Mouse (Mus musculus) splenic B cell, adult 2 months (primary cell): ENCODE measurements around the gene Relb.
A peak's percentile ranks its signal among the peaks of the same experiment; 100 is the strongest.

Experiments
- DNase-seq: peaks from one replicate; pipeline ENCODE4 v3.0.0-alpha.2; 2011; ENCODE audit warnings: low read depth, low spot score
- H3K27me3 ChIP-seq: 2 replicates; pipeline ENCODE4 v1.6.1; 2012; ENCODE audit warnings: mild to moderate bottlenecking, low read length, moderate library complexity, mixed read lengths; ENCODE audit not compliant: control insufficient read depth, poor library complexity, insufficient read depth, severe bottlenecking
- H3K36me3 ChIP-seq: 2 replicates; pipeline ENCODE4 v1.6.1; 2012; ENCODE audit warnings: mild to moderate bottlenecking, low read length, moderate library complexity, mixed read lengths; ENCODE audit not compliant: control insufficient read depth, poor library complexity, insufficient read depth, severe bottlenecking

Relb gene

GRCm38 (mm10) chr7:19629361-19629734 is at the start of gene Relb:
TSS of gene Relb (minus strand) at chr7:19629438.
- peak; percentile 96 for DNase-seq
- Histone ChIP-seq H3K36me3 (peaks cover 14% of the 10 kb centered on the region), H3K27me3 (no peaks in the 10 kb centered on the region)

- no peak for DNase-seq
- H3K27me3 ChIP-seq = no peaks in the 10 kb centered on the region
- no peaks in the 10 kb centered on the region for H3K36me3 ChIP-seq
Observed at GRCm38 (mm10) chr7:19678901-19679300, 49.7 kb upstream of the Relb start.

GRCm38 (mm10) chr7:19677872-19678271 is 48.6 kb upstream of the Relb start, which contains the start of gene Apoc2:
TSS of gene Apoc2 (minus strand) at chr7:19677941.
- Histone ChIP-seq H3K27me3 (no peaks in the 10 kb centered on the region), H3K36me3 (no peaks in the 10 kb centered on the region)
- no peak for DNase-seq

- Histone ChIP-seq H3K36me3 (no peaks in the 10 kb centered on the region), H3K27me3 (no peaks in the 10 kb centered on the region)
- DNase-seq = no peak
Observed at GRCm38 (mm10) chr7:19676662-19677061, 47.4 kb upstream of the Relb start.

- H3K27me3 ChIP-seq = no peaks in the 10 kb centered on the region
- no peak for DNase-seq
- H3K36me3 ChIP-seq = no peaks in the 10 kb centered on the region
Observed at GRCm38 (mm10) chr7:19675824-19676223, 46.6 kb upstream of the Relb start.

- DNase-seq = no peak
- Histone ChIP-seq H3K36me3 (no peaks in the 10 kb centered on the region), H3K27me3 (no peaks in the 10 kb centered on the region)
Observed at GRCm38 (mm10) chr7:19673083-19673699, 44.0 kb upstream of the Relb start.

GRCm38 (mm10) chr7:19671511-19671910 is 42.3 kb upstream of the Relb start:
- H3K36me3 ChIP-seq = no peaks in the 10 kb centered on the region
- no peaks in the 10 kb centered on the region for H3K27me3 ChIP-seq
- no peak for DNase-seq

GRCm38 (mm10) chr7:19668947-19669721 is 39.9 kb upstream of the Relb start:
- Histone ChIP-seq H3K27me3 (no peaks in the 10 kb centered on the region), H3K36me3 (no peaks in the 10 kb centered on the region)
- peak; percentile 96 for DNase-seq

- H3K27me3 ChIP-seq = no peaks in the 10 kb centered on the region
- no peaks in the 10 kb centered on the region for H3K36me3 ChIP-seq
- DNase-seq = peak; percentile 76
Observed at GRCm38 (mm10) chr7:19667434-19667833, 38.2 kb upstream of the Relb start.

GRCm38 (mm10) chr7:19666750-19667149 is 37.5 kb upstream of the Relb start:
- Histone ChIP-seq H3K36me3 (no peaks in the 10 kb centered on the region), H3K27me3 (no peaks in the 10 kb centered on the region)
- DNase-seq = peak; percentile 33

GRCm38 (mm10) chr7:19664955-19665841 is 36.0 kb upstream of the Relb start, which contains the start of gene Clptm1:
TSS of gene Clptm1 (minus strand) at chr7:19665033.
- H3K36me3 ChIP-seq = no peaks in the 10 kb centered on the region

GRCm38 (mm10) chr7:19664455-19664954 is 35.3 kb upstream of the Relb start:
- DNase-seq = no peak
- Histone ChIP-seq H3K27me3 (no peaks in the 10 kb centered on the region), H3K36me3 (no peaks in the 10 kb centered on the region)

More at GRCm38 (mm10) chr7:19664955-19665841, 36.0 kb upstream of the Relb start, which contains the start of gene Clptm1:
- DNase-seq = peak; percentile 98
- H3K27me3 ChIP-seq = no peaks in the 10 kb centered on the region

GRCm38 (mm10) chr7:19663940-19664339 is 34.7 kb upstream of the Relb start:
- no peak for DNase-seq
- Histone ChIP-seq H3K27me3 (no peaks in the 10 kb centered on the region), H3K36me3 (no peaks in the 10 kb centered on the region; the same call in 1 of the 2 replicates)

GRCm38 (mm10) chr7:19652614-19653013 is 23.4 kb upstream of the Relb start:
- Histone ChIP-seq H3K27me3 (no peaks in the 10 kb centered on the region), H3K36me3 (peaks cover 8% of the 10 kb centered on the region)
- DNase-seq = no peak
